Mouse (Mus musculus) frontal cortex, adult 2 months (tissue): Measurements from ENCODE around the gene Comtd1. TPM values are rescaled to one million over a fixed set of nuclear protein-coding genes. Genes with fewer than 3 reads are reported as not detected.

ENCODE experiments used
- DNase-seq, 2 experiments: peaks; one replicate each; pipeline ENCODE4 v3.0.0; 2022; ENCODE audit warnings: low spot score in 1 of 2; ENCODE audit errors: extremely low spot score in 1 of 2
- polyA plus RNA-seq: library from polyadenylated mRNA; depleted of rRNA; stranded (reverse); fragments of >200 nt; gene quantifications from 2 replicates; pipeline ENCODE4 v1.2.3, GENCODE M21; 2012

The Comtd1 gene
- polyA plus RNA-seq, 1 experiment, result 31.3 TPM

DNA sequence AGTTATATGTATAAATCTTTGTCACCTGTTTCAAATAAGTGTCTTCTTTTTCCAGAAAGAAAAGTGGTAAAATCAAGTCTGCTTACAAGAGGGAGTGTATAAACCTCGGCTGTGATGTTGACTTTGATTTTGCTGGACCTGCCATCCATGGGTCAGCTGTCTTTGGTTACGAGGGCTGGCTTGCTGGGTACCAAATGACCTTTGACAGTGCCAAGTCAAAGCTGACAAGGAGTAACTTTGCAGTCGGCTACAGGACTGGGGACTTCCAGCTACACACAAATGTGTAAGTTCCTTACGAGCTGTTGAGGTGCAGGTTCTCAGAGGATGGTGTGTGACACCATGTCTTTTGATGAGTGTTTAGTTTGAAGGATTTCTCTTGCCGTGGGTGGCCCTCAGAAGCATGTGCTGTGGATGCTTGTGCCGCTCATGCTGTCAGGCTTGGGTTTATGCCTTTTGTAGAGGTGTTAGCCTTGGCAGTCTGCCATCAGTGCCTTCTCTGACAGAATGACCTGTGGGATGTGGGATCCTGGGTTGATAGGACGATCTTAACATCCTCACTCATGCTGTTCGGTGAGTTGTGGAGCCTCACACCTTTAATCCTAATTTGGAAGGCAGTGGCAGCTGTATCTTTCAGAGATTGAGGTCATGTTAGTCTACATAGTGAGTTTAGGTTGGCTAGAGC, 10.3 kb downstream of the Comtd1 start:
- no peak for DNase-seq

DNA sequence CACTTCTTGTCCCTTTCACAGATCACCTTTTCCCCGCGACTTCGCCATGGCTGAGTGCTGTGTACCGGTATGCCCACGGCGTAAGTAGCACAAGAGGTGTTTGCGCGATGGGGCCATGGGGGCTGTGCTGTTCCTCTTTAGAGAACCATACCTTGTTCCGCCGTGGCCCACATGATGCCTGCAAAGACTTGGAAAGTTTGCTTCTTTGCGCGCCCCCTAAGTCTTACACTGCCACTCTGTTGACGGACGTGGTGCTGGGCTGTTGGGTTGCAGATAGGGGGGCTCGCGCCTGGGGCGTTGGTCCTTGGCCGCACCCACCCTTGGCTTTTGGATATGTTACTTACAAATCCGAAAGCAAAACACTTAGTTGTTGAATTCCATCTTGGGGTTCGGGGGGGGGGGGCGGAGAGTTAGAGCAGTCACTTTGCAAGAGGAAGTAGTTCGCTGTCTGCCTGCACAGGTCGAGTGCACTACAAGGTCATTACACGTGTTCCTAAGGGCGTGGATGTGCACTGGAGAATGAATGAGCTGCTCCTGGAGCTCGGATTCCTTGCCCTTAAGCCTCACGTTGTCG, 16.9 kb downstream of the Comtd1 start:
- no peak for DNase-seq

DNA sequence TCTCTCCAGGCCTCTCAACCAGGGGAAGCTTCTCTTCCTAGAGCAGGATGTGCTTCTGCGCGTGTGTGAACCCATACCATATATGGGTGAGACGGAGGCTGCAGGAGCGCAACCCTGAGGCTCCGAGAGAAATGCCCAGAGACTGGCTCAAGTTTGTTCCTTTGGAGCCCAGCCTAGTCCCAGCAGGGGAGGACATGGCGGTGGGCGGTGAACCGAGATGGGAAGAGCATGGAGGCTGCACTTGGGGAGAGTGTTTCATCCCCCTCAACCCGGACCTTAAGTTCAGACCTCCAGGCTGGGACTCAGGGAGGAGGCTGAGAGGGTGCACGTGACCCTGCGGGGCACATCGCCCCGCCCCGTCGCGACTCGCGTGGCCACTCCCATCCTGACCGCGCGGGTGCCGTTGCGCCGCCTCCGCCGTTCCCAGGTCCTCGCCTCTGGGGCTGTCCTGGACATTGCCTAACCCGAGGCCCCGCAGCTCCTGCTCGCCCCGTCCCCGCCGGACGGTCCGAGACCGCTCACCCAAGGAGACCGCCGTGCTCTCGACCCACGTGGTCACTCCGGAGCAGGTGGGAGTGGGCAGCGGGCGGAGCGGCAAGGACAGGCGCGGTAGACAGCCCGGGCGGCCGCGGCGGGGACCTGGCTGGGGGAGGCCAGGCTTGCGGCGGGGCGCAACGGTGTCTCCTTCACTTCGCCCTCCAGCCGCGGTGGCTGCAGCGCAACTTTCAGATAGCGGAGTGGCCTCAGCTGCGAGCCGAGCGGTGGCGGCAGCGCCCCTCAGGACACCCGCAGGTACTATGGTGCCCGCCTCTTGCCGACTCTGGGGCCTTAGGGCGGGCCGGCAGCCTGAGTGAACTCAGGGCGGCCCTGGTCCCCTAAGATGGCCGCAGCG, 17.7 kb downstream of the Comtd1 start:
- DNase-seq, result peak; percentile 90 to 96

DNA sequence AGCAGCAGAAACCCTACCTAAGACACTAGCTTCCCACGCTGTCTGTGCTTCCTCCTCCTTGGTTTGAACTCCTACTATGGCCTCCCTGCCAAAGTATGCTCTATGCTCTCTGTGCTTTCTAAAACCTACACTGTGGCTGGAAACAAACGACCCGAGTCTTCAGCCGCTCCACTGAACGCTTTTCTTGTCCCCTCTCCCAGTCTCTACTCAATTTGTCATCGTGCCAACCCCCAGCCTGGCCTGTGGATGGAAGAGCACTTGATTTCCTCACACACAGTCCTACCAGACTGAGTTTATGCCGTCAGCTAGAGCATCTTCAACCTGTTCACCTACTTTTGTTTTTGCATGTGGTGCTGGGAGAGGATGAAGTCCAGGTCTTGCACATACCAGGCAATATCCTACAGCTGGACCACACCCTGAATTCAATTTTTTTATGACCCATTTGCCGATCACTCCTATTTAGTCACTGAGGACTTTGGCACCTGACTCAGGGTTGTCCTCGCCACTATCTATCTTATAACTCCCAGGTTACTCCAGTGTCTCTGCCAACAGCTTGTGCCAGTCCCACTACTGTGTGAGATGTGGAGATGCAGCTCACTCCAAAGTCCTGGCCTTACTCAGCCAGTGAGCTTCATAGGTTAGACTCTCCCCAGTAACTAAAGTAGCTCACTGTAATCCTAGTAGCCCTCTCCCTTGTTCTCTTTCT, 22.8 kb downstream of the Comtd1 start:
- DNase-seq, result no peak

DNA sequence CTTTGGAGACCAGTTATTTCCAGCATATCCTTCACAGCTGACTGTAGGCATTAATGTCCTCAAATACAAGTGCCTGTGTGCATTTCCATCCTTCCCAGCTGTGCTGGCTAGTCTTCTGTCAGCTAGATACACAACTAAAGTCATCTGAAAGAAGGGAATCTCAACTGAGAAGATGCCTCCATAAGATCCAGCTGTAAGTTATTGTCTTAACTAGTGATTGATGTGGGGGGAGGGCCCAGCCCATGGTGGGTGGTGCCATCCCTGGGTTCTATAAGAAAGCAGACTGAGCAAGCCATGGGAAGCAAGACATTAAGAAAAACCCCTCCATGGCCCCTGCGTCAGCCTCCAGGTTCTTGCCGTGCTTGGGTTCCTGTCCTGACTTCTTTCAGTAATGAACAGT, 23.8 kb downstream of the Comtd1 start, which contains the start of gene Vdac2:
Gene Vdac2, plus strand, starts transcription at position 301 of the 400 bp plus-strand sequence.
- DNase-seq, result no peak

DNA sequence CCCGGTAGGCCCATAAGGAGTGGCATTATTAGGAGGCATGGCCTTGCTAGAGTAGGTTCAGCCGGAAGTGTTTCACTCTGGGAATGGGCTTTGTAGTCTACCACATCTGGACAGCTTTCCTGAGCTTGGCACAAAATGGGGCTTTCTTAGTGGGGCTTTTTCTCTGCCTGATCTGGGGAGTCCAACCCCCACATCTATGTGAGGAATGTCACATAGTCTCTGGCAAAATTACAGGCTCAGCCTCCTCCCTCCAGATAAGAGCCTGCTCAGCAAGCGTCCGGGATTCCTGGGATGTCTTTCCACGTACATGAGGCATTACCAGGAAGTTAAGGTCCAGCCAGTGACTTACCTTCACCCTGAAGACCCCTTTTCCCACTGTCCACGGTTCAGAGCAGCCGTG, 24.9 kb downstream of the Comtd1 start:
- DNase-seq, result no peak

DNA sequence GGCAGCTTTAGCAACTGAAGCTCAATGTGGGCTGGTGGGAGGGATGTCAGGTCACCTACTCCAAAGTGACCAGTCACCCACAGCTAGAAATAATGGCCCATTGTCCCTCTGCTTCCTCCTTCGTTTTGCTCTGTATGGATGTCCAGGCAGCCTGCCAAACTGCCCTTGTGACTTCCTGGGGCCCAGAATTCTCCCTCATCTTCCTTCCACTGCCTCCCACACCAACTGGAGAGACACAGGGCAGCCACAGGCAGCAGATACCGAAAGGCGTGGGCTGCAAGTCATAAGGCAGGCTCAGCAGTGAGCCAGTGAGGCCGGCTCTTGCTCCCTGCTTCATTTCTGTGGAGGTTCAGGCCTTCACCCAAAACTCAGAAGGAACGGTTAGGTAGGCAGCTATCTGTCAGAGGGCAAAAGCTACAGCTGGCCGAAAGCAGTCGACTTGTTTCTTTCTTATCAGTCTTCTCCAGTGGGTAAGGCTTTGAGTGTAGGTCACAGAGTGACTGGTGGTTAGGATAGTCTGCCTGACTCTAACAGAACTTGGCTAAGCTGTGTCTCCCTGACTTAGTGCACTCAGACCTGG, 25.9 kb downstream of the Comtd1 start:
- DNase-seq, result peak; percentile 77 to 78

DNA sequence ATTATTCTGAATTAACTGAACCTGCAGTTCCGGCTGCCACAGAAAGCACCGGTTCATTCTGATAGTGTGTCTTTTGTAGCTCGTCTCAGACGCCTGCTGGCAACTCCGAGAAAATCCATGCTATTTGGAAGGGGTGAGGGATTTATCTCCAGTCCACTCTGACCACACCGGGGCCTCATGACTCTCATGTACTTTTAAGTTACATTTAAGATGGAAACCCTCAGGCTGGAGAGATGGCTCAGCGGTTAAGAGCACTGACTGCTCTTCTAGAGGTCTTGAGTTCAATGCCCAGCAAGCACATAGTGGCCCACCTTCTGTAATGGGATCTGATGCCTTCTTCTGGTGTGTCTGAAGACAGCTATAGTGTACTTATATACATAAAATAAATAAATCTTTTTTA, 26.5 kb downstream of the Comtd1 start:
- no peak for DNase-seq

DNA sequence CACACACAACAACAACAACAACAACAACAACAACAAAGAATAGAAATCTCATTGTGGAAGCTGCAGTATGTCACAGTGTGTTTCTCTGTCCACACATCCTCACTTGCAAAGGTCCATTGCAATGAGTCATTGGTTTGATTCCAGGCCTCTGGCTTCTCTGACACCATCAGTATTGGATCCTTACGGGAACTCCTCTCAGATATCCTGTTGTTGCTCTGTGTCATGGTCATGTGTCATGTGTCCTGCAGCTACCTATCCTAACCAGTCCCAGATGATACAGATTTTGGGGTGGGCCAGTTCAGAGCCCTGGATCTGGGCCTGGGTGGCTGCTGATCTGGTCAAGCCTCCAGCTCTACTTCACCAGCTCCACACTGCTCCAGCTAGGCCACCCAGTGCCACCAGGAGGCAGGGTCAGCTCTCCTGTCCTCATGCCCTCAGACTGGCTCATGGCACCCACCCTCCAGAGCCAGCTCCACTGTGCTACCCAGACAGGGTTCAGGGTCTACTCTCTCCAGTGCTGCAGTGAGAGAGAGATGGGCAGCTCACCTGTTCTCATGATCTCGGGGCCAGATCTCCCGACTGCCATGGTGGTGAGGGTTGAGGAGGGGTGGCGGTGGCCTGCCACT, 27.8 kb downstream of the Comtd1 start:
- no peak for DNase-seq

DNA sequence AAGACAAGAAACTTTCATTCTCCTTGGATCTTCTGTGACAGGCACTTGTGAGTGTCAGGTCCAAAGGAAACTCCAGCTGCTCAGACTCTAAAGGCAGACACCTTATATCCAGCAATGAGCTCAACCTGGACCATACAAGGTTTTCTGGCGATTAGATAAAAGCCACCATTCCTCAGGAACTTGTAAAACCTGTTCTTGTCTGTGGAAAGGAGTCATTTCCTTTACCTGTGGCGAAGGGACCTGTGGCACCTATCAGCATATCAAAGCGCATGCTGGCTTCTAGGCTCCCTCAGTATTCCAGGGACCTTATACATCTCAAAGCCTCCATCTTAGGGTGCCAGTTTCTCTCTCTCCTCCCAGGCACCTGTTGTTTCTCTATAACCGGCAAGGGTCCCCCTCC, 31.3 kb downstream of the Comtd1 start:
- DNase-seq, result no peak

DNA sequence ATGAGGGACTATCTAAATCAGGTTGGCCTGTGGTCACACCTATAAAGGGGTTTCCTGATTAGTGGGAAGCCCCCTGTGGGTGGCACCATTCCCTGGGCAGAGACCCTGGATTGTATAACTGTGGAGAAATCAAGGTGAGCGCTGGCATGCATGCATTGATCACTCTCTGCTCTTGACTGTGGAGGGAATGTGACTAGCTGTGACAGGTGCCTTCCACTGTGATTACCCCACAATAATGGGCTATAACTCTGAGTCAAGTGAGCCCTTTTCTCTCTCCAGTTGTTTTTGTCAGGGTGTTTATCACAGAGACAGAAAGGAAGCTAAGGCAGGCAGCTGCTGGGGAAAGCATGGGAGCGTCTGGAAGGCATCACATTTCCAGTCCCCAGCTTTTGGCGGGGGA, 32.5 kb downstream of the Comtd1 start:
- DNase-seq, result no peak

DNA sequence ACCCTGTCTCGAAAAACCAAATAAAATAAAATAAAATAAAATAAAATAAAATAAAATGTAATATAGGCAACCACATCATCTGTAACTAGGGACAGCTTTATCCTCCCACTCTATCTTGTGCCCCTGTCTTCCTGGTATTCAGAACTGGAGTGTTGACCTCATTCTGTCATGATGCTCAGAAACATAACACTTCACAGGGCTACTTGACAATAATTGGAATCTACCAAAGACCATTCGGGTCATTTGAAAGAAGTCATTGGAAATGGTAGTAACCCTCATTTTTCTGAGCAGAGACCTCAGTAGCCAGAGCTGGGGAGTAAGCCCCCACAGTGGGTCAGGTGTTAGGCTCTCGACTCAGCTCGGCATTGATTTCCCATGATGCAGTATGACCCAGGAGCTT, 34.2 kb downstream of the Comtd1 start:
- DNase-seq, result no peak

DNA sequence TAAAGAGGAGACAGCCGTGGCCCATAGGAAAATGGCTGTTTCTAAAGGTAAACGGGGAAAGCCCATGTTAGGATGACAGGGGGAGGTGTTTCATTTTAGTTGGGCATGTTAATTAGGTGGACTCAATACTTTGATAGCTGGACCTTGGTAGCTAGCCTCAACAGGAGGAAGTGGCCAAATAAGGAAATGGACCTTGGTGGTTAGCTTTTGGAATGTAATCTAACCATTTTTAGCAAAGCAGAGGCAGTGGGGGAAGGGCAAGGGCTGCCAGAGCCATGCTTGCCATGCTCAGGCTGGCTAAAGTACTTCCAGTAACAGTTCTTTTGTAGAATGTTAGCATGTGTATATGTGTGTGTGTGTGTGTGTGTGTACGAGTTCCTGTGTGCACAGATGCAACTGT, 34.9 kb downstream of the Comtd1 start:
- no peak for DNase-seq

DNA sequence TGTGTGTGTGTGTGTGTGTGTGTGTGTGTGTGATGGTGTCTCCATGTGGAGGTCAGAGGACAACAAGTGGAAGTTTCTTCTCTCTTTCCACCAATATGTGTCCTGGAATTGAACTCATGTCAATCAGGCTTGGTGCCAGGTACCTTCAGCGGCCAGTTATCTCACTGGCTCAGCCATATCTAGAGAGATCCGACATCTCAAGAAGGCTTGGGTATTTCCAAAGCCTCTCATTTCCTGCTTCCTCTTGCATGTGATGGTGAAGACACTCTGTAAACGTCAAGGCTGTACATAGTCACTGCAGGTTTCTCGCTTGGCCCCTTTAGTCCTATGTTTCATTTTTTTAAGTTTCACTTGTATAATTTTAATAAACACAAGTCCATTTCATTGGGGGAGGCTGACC, 35.6 kb downstream of the Comtd1 start:
- DNase-seq, result no peak

DNA sequence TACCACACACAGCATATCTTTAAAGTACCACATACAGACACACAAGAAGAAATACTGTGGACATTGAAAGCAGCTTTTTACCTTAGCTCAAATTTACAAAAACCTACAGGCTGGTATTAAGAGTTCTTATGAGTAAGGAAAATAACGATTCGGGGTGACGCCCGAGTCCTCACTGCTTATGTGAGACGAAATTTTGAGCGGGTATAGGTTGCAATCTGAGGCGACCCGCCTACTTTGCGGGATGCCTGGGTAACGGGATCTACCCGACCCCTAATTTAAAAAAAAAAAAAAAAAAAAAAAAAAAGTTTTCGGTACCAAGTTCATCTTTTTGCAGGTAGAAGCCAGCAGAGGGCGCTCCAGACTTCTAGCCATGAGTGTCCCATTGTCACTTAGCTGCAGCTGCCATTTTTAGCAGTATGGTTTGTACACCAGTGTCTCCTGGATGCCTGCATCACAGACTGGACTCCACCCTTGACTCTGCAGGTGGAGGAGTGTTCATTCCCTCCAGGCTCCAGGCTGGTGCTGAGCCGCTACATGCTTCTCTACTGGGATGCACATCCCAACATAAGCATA, 36.1 kb downstream of the Comtd1 start:
- DNase-seq, result peak in 1 of 2 experiments; percentile 73

DNA sequence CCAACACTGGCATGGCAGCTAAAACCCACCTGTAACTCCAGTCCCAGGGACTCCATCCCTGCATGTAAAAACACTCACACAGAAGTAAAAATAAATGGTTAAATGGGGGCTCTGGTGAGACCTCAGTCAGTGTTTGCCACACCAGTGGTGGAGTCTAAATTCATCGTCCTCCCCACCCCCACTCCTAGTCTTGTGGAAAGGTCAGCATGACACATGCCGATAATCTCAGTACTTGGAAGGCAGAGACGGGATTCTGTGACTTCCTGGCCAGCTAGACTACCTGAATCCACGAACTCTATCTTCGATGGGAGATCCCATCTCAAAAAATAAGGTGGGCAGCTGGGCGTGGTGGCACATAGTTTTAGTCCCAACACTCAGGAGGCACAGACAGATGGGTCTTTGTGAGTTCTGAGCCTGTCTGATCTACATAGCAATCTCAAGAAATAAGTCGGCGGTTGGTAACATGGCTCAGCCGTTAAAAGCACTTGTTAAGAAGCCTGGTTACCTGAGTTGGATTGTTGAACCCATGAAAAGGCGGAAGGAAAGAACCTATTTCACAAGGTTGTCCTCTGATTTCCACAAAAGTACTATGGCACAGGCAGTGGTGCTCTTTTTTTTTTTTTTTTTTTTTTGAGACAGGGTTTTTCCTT, 36.9 kb downstream of the Comtd1 start:
- DNase-seq, result no peak

DNA sequence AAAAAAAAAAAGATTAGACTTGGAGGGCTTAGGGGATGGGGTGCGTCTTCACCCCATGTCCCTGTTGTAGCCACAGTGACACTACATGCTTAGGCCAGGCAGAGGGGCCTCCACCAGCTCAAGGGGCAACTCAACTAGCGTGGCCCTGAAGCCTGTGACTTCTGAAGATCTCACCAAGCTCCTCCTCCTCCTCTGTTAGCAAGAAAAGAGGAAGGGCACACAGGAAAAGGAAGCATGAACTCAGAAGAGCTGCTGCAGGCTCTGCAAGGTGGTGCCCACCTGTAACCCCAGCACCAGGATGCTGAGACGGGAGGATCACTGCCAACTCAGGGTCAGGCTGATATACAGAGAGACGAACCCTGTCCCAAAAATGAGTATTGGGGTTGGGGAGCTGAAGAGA, 37.5 kb downstream of the Comtd1 start:
- no peak for DNase-seq

DNA sequence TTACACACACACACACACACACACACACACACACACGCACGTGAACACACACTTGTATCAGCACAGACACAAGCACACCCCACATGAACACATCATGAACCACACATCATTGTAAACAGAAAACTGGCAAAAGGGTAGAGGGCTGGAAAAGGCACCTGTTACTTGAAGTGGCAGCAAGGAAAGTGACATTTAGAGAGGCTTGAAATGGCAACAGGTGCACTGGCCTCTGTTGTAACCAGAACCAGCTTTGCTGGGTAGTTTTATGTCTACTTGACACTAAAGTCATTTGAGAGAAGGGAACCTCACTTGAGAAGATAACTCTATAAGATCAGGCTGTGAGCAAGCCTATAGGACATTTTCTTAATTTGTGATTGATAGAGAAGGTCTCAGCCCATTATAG, 39.4 kb downstream of the Comtd1 start:
- DNase-seq, result no peak

DNA sequence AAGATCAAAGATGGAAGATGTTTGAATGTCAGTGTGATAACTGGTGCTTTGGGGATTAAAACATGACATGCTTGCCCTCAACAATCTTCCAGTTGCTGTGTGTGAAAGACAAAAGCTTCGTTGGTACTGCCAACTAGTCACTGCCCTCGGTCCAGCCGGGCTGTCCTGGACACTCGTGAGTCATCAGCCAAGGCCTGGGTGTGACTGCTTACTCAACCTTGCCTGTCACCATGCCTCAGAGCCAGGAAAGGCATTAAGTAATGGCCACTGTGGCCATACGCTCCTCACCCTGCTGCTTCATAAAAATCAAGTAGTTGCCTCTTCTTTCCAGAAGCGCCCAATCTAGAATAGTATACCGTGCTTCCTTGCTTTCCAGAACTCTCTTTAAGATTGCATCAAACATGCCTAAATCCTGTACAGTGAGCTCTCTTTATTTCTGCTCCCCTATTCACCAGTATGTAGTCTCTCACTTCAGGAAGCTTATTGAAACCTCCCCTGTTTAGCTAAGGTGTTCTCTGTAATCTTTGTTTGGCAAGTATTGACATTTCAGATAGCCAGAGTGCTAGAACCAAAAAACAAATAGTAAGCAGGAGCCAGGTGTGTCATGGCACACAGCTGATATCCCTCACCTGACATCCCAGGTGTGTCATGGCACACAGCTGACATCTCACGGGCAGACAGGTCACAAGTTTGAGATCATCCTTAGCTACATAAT, 40.4 kb downstream of the Comtd1 start:
- DNase-seq, result no peak
